Mouse (Mus musculus) CD8-positive naive resting alpha-beta T cell, adult 2 months (primary cell): ENCODE measurements around the gene Zc3hav1l.
A peak's percentile ranks its signal among the peaks of the same experiment; 100 is the strongest.

Experiments used
- DNase-seq, 2 experiments: peaks; one replicate each; pipeline ENCODE4 v3.0.0; 2022; ENCODE audit warnings: low read depth in 2 of 2, low spot score in 2 of 2

Gene Zc3hav1l

DNA sequence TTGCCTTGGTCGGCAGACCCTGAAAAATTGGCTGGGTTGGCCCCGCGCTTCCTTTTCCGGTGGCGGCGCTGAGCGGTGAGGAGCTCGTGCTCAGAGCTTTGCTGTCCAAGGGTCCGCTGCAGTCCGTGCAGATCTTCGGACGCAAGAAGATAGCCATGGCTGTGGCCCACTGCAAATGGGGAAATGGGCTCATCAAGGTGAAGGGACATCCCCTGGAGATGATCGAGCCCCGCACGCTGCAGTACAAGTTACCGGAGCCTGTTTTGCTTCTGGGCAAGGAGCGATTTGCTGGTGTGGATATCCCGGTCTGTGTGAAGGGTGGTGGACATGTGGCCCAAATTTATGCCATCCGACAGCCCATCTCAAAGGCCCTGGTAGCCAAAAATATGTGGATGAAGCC is 14.6 kb downstream of the Zc3hav1l start:
- no peak for DNase-seq

GRCm38 (mm10) chr6:38264466-38264865 is 34.6 kb downstream of the Zc3hav1l start:
- no peak for DNase-seq

DNA sequence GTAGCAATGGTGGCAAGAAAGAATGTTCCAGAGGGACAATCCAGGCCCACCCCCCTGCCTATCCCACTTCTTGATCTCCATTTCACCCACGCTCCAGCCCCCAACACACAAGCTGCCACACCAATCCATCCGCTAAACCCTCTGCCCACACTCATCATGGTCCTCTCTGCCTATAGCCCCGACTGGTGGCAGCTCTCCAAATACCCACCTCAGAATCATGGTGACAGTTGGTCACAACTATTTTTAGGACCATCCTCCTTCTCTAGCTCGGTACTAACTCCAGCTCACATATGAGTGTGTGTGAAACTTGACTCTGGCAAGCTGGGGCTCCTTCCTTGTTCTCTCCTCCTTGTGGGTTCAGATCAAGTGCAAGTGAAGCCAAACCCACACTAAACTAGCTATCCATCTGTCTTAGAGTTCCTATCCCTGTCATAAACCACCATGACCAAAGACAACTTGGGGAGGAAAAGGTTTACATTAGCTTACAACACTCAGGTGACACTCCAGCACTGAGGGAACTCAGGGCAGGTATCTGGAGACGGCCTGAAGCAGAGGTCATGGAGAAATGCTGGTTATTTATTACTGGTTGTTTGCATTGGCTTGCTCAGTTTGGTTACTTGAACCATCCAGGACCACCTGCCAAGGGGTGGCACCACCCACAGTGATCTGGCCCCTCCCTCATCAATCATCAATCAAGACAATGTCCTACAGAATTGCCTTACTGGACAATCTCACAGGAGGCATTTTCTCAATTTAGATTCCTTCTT is 35.5 kb downstream of the Zc3hav1l start:
- DNase-seq = no peak

- DNase-seq = no peak
These were observed 37.2 kb downstream of the Zc3hav1l start for GRCm38 (mm10) chr6:38261877-38262276.

GRCm38 (mm10) chr6:38257506-38257905 is 41.6 kb downstream of the Zc3hav1l start:
- no peak for DNase-seq

DNA sequence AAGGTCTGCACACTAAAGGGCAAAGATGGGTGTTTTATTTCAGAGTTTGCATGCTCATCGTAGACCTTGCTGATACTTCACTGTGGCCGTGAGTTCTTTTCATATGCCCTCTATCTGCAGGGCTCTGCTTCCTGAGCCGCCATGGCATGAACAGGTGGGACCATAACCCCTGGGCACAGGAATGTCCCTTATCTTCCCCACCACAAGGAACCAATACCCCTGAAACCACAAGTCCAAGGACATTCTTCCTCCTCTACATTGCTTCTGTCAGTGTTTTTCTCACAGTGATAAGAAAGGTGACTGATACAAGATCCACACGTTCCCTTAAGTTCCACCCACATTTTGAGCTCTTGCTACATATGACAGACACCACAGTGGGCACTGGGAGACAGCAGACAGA is 42.3 kb downstream of the Zc3hav1l start:
- DNase-seq = no peak

- no peak for DNase-seq
These were observed 43.3 kb downstream of the Zc3hav1l start for GRCm38 (mm10) chr6:38255794-38256193.

GRCm38 (mm10) chr6:38253736-38254641 is 45.1 kb downstream of the Zc3hav1l start, which contains the start of gene D630045J12Rik:
Gene D630045J12Rik, minus strand, starts transcription at chr6:38254009.
- DNase-seq = peak; percentile 4 to 11

- no peak for DNase-seq
These were observed 46.0 kb downstream of the Zc3hav1l start for GRCm38 (mm10) chr6:38252766-38253735.

GRCm38 (mm10) chr6:38252139-38252538 is 46.9 kb downstream of the Zc3hav1l start:
- DNase-seq = no peak

DNA sequence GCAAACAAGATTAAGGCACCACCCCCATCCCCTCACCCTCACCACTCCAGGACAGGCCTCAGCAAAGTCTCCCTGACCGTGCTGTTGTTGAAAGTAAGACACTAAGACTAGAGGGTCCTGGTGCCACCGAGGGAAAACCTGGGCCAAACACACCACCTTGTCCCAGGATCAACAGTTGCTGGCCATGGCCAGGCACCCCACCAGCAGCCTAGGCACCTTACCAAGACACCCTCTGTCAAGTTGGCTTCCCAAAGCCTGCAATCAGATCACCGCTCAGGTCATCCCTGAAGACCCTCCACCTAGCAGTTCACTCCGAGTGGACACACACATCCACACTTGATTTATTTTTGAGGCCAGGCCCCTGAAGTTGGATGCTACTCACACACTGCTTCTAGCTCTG is 47.6 kb downstream of the Zc3hav1l start:
- no peak for DNase-seq

- no peak for DNase-seq
These were observed 51.7 kb downstream of the Zc3hav1l start for GRCm38 (mm10) chr6:38247362-38247761.

GRCm38 (mm10) chr6:38244806-38245205 is 54.3 kb downstream of the Zc3hav1l start:
- no peak for DNase-seq

DNA sequence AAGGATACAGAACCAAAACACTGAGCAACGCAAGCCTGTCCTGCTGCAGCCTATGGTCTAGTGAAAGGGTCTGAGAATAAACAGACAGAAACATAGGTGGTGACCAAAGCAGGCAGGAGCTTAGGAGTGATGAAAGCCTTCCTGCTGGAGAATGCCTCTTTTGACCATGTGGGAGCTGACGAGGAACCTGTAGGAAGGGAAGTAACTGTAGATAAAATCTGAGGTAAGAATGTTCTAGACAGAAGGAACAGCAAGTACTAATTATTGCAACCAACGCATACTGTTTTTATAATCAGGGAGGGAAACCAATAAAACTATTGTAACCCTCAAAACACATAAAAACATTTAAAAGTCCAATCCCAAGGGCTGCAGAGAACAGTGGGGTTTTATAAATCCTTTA is 54.9 kb downstream of the Zc3hav1l start:
- DNase-seq = no peak

DNA sequence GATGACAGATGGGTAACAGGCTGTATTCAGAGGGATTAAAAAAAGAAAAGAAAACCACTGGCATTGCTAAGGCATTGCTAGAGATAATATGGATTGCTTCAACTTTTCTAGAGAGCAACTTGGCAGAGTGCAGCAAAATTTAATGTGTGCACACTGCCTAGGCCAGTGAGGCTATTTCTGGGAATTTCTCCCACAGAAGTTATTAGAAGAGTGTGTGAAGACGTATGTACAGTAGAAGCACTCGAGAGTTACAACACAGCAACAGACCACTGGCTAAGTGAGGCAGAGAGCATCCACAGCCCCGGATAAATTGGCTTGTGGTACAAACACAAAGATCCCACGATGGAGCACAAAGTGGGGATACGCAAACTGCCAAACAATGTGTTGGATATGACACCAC is 56.2 kb downstream of the Zc3hav1l start:
- no peak for DNase-seq

DNA sequence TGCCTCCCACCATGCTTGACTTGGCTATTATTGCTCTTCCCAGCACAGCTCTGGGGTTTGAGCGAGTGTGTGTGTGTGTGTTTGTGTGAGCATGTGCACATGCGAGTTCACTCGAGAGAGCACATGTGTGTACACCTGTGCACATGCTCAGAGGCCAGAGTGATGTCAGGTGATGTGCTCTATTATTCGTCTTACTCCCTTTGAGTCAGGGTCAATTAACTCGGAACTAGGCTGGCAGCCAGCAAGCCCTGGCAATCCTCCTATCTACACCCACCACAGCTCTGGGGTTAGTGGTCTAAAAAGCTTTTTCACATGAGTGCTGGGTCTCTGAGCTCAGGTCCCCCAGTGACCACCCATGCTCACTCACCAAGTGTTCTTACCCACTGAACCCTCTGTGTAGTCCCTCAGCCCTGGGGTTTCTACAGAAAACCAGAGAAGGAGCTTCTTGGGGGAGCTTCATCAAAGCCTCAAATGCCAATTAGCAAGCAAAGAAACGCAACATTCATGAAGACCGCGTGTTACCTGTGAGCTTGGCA is 56.7 kb downstream of the Zc3hav1l start:
- DNase-seq = no peak

GRCm38 (mm10) chr6:38241508-38241907 is 57.6 kb downstream of the Zc3hav1l start:
- no peak for DNase-seq

- no peak for DNase-seq
These were observed 58.4 kb downstream of the Zc3hav1l start for GRCm38 (mm10) chr6:38240618-38241017.

DNA sequence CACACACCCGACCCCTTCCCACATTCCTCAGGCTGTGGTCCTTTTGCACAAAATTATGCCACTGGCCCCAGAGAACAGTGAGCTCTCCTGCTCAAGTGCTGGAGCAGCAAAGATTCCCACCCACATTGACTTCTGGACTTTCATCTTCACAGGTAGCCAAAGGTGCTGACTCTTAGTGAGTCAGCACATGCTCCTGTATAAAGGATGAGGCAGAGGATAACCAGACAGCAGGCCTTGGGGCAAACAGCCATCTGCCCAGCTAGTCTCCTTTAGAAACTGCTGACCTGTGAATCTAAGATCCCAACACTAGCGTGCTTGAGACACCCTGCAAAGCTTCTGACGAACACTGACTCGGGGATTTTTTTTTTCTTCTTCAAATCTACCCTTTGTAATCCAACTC is 60.7 kb downstream of the Zc3hav1l start:
- no peak for DNase-seq
